Mouse (Mus musculus) midbrain, embryonic 16.5 days (tissue): Measurements from ENCODE around the gene Gm13762. TPM values are rescaled to one million over a fixed set of nuclear protein-coding genes. Genes with fewer than 3 reads are reported as not detected.
"Not testable (repeated sequence)": the region's sequence is repeated elsewhere in the genome, so short reads cannot be mapped to it uniquely, and the experiment has no call there.

Source experiments
- ATAC-seq: fragments of 200-750 bp; cut with Nextera tagmentation; 2 replicates; pipeline ENCODE4 v1.8.0; 2017; ENCODE audit warnings: moderate TSS enrichment
- H3K27ac ChIP-seq: fragments of 300-500 bp; sonication (generic); 2 replicates; pipeline ENCODE4 v1.5.1; 2014; ENCODE audit warnings: mild to moderate bottlenecking, low read length, mixed read lengths
- H3K27me3 ChIP-seq: fragments of 300-500 bp; sonication (generic); 2 replicates; pipeline ENCODE4 v1.6.1; 2014; ENCODE audit warnings: low read depth, low read length, mixed read lengths; ENCODE audit not compliant: control insufficient read depth, insufficient read depth
- H3K36me3 ChIP-seq: fragments of 300-500 bp; sonication (generic); 2 replicates; pipeline ENCODE4 v1.6.1; 2014; ENCODE audit warnings: mild to moderate bottlenecking, low read length, moderate library complexity, mixed read lengths; ENCODE audit not compliant: control insufficient read depth, insufficient read depth
- H3K4me1 ChIP-seq: fragments of 300-500 bp; sonication (generic); 2 replicates; pipeline ENCODE4 v1.6.1; 2014; ENCODE audit warnings: mild to moderate bottlenecking, low read length, mixed read lengths; ENCODE audit not compliant: control insufficient read depth, insufficient read depth
- H3K4me2 ChIP-seq: fragments of 300-500 bp; sonication (generic); 2 replicates; pipeline ENCODE4 v1.6.1; 2014; ENCODE audit warnings: mild to moderate bottlenecking, low read length, mixed read lengths
- H3K4me3 ChIP-seq: fragments of 300-500 bp; sonication (generic); 2 replicates; pipeline ENCODE4 v1.5.1; 2014; ENCODE audit warnings: low read depth, mild to moderate bottlenecking, low read length, moderate library complexity, mixed read lengths
- H3K9ac ChIP-seq: fragments of 300-500 bp; sonication (generic); 2 replicates; pipeline ENCODE4 v1.6.1; 2014; ENCODE audit warnings: low read depth, low read length, mixed read lengths
- H3K9me3 ChIP-seq: fragments of 300-500 bp; sonication (generic); replicated peaks from 2 replicates; pipeline ENCODE4 v1.6.1; 2014; ENCODE audit warnings: mild to moderate bottlenecking, low read length, mixed read lengths; ENCODE audit not compliant: control insufficient read depth, poor library complexity, severe bottlenecking
- WGBS: fragments of 180-500 bp; shearing (Covaris S2); extraction: QIAGEN DNeasy Blood & Tissue Kit; methylation state at CpG from one replicate; pipeline ENCODE4 v1.1.7; 2014; 5-methylcytosine and 5-hydroxymethylcytosine counted together
- polyA plus RNA-seq: library from polyadenylated mRNA; unstranded; fragments of >200 nt; fragmentation: Nextera tagmentation; extraction: Ambion mirVana; gene quantifications from 2 replicates; pipeline ENCODE4 v1.2.1, GENCODE M21; 2015

The Gm13762 gene
- not detected in 2 replicates for polyA plus RNA-seq

DNA sequence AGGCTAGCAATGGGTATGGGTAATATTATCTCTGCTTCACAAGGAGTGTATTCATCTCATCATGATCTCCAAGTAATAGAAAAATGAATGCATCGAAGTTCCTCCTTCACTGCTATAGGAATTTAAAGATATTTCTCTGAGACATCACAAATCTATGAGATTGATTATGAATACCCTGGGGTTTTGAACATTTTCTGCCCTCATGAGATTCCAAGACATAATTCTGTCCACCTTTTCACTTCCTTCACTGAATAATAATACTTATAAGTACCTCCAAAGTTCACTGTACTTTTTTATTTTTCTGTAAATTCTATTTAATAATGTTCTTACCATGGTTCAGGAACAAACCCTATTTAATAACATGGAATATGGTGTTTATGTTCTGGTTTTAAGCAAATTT, at the start of gene Gm13762:
Gene Gm13762 (minus strand): TSS at position 101 of the 400 bp plus-strand sequence.
- H3K4me3 ChIP-seq = no peak within 1 kb of the TSS
- no peak within 1 kb of the TSS for H3K27ac ChIP-seq
- no peaks in the 10 kb centered on the region for H3K36me3 ChIP-seq
- H3K9ac ChIP-seq = no peak within 1 kb of the TSS
- WGBS = 74% methylated on average over 1 of the region's 1 CpGs
- H3K9me3 ChIP-seq = no peaks in the 10 kb centered on the region
- H3K4me2 ChIP-seq = no peak within 1 kb of the TSS
- H3K4me1 ChIP-seq = no peaks in the 10 kb centered on the region
- ATAC-seq = no peak
- H3K27me3 ChIP-seq = no peaks in the 10 kb centered on the region

DNA sequence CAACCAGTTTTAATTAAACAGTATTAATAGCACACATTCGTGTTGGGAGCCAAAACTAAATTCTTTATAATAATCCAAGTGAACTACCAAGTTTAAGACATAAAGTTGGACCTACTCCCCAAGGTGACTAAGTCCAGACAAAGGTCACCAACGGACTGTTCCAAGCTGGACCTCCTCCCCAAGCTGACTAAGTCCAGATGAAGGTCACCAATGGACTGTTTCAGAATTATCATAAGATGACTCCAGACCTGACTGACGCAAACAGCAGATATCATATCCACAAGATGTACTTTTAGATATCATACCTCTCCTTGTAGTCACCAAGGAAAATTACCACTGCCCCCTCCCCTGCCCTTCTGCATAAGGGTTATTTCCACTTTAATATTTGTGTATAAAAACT, 41.4 kb upstream of the Gm13762 start:
- not testable (repeated sequence) for H3K9ac ChIP-seq, H3K27ac ChIP-seq, H3K36me3 ChIP-seq, ATAC-seq, H3K4me2 ChIP-seq, H3K4me3 ChIP-seq, H3K9me3 ChIP-seq, H3K27me3 ChIP-seq, H3K4me1 ChIP-seq
- WGBS = 81% methylated on average over 3 of the region's 3 CpGs

DNA sequence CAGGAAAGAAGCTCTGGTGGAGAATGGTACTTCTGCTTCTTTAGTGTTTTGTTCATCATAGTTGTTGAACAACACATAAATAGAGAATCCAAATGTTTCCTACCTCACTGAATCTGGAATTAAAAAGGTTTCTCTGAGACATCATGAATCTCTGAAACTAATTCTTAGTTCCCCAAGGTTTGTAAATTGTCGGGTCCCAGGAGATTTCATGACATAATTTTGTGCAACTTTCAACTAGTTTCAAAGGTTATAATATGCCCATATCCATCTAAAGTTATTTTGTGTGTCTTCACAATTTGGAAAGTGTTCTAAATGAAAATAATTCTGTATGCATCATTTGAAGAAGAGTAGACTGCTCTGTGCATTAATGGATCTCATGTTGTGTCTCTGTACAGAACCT, 38.2 kb upstream of the Gm13762 start, which contains the start of gene Olfr1216:
Gene Olfr1216 (minus strand): TSS at position 101 of the 400 bp plus-strand sequence.
- Histone ChIP-seq H3K4me1 (no peaks in the 10 kb centered on the region), H3K4me3 (no peak within 1 kb of the TSS), H3K4me2 (no peak within 1 kb of the TSS), H3K27me3 (no peaks in the 10 kb centered on the region), H3K36me3 (no peaks in the 10 kb centered on the region), H3K9ac (no peak within 1 kb of the TSS), H3K27ac (no peak within 1 kb of the TSS), H3K9me3 (no peaks in the 10 kb centered on the region)
- no peak for ATAC-seq
- WGBS = 87% methylated on average over 1 of the region's 1 CpGs

DNA sequence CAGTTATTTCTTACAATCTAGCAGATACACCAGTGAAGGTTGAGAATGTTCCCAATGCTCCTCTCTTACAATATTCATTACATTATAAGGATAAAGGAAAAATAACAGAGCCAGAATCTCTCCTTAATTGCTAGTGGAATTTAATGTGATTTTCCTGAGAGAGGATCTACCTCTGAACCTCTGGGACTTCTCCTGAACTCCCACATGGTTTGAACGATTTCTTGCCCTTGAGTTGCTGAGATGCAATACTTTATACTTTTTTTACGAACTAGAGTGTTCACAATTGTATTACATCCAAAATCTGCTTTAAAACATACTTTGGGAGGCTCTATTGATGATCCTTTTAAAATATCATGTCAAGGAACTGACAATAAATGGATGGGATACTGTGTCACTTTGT, 26.8 kb upstream of the Gm13762 start, which contains the start of gene Olfr1215:
Gene Olfr1215 (minus strand): TSS at position 101 of the 400 bp plus-strand sequence.
- ATAC-seq = no peak
- H3K4me2 ChIP-seq = no peak within 1 kb of the TSS
- no peak within 1 kb of the TSS for H3K9ac ChIP-seq
- H3K27me3 ChIP-seq = no peaks in the 10 kb centered on the region
- H3K27ac ChIP-seq = no peak within 1 kb of the TSS
- H3K36me3 ChIP-seq = no peaks in the 10 kb centered on the region
- no peaks in the 10 kb centered on the region for H3K9me3 ChIP-seq
- H3K4me1 ChIP-seq = no peaks in the 10 kb centered on the region
- 81% methylated on average over 2 of the region's 2 CpGs for WGBS
- no peak within 1 kb of the TSS for H3K4me3 ChIP-seq

DNA sequence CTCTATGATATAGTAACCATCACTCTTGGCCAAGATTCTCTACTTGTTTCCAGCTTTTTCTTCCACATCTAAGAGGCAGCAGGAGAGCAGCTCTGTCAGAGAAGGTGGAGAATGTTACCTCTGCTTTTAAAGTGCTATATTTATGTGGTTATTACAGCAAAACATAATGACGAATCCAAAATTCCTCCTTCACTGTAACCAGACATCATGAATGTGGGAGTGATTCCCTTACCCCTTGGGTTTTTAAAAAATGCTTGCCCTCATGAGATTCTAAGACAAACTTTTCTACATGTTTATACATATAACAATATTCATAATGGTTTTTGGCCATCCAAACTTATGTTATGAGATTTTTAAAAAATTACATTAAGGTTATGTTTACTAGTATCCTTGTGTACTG, 12.5 kb upstream of the Gm13762 start, which contains the start of gene Olfr1214:
Gene Olfr1214 (minus strand): TSS at position 101 of the 400 bp plus-strand sequence.
- 93% methylated on average over 1 of the region's 1 CpGs for WGBS
- Histone ChIP-seq H3K36me3 (no peaks in the 10 kb centered on the region), H3K27me3 (no peaks in the 10 kb centered on the region), H3K4me2 (no peak within 1 kb of the TSS), H3K9me3 (no peaks in the 10 kb centered on the region), H3K9ac (no peak within 1 kb of the TSS), H3K4me1 (no peaks in the 10 kb centered on the region), H3K4me3 (no peak within 1 kb of the TSS), H3K27ac (no peak within 1 kb of the TSS)
- no peak for ATAC-seq

DNA sequence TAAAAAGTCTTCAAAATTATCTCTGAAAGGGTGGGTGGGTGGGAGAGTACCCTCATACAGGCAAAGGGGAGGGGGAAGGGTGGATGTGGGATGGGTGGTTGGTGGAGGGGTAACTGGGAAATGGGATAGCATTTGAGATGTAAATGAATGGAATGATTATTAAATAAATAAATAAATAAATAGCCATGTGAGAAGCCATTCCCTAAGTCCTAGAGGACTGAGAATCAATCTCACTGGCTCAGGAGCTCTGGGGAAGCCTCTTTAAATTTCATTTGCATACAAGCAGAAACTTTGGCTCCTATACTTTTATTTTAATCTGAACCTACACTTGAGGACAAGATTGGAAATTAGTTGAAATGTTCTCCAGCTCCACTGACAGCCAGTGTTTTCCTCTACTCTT, 26.4 kb downstream of the Gm13762 start, which contains the start of gene Olfr1212:
Gene Olfr1212 (plus strand): TSS at position 301 of the 400 bp plus-strand sequence.
- Histone ChIP-seq H3K27me3 (no peaks in the 10 kb centered on the region), H3K9me3 (no peaks in the 10 kb centered on the region), H3K9ac (no peak within 1 kb of the TSS)

DNA sequence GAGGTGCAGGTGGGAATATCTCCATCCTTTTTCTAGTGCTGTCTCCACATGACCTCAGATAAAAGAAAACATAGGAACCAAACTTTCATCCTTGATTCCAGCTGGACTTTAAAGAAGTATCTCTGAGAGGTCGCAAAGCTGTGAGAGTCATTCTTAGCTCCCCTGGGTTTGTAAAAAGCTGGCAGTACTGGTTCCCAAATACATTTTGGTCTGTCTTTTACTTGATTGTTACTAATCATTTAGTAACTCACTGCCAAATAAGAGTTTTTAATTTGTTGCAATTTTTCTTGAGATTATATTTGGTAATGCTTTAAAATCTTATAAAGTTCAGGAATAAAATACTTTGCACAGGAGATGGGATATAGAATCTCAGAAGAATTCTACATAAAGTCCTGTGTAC, 42.1 kb downstream of the Gm13762 start, which contains the start of gene Olfr1211:
Gene Olfr1211 (minus strand): TSS at position 101 of the 400 bp plus-strand sequence.
- H3K4me2 ChIP-seq = no peak within 1 kb of the TSS
- 86% methylated on average over 1 of the region's 1 CpGs for WGBS
- H3K4me1 ChIP-seq = no peaks in the 10 kb centered on the region
- ATAC-seq = no peak
- no peaks in the 10 kb centered on the region for H3K36me3 ChIP-seq
- no peaks in the 10 kb centered on the region for H3K27me3 ChIP-seq
- no peak within 1 kb of the TSS for H3K4me3 ChIP-seq
- no peak within 1 kb of the TSS for H3K27ac ChIP-seq
- no peak within 1 kb of the TSS for H3K9ac ChIP-seq
- no peaks in the 10 kb centered on the region for H3K9me3 ChIP-seq

More for the DNA sequence above, 26.4 kb downstream of the Gm13762 start, which contains the start of gene Olfr1212:
- no peak for ATAC-seq
- H3K4me2 ChIP-seq = no peak within 1 kb of the TSS
- H3K36me3 ChIP-seq = no peaks in the 10 kb centered on the region
- H3K4me1 ChIP-seq = no peaks in the 10 kb centered on the region
- H3K4me3 ChIP-seq = no peak within 1 kb of the TSS
- H3K27ac ChIP-seq = no peak within 1 kb of the TSS

Other genes starting within 250 kb of the Gm13762 start
- gene Olfr1197, start 247.9 kb downstream of the Gm13762 start, polyA plus RNA-seq = not detected in 2 replicates
- not detected in 2 replicates for gene Olfr1198, start 228.9 kb downstream of the Gm13762 start, polyA plus RNA-seq
- gene Olfr1199, start 219.8 kb downstream of the Gm13762 start, polyA plus RNA-seq = not detected in 2 replicates
- not detected in 2 replicates for gene Olfr1200, start 209.8 kb downstream of the Gm13762 start, polyA plus RNA-seq
- not detected in 2 replicates for gene Olfr1201, start 187.2 kb downstream of the Gm13762 start, polyA plus RNA-seq
- gene Olfr1202, start 165.8 kb downstream of the Gm13762 start, polyA plus RNA-seq = not detected in 2 replicates
- not detected in 2 replicates for gene Olfr1205, start 150.5 kb downstream of the Gm13762 start, polyA plus RNA-seq
- gene Olfr1204, start 131.0 kb downstream of the Gm13762 start, polyA plus RNA-seq = not detected in 2 replicates
- gene Olfr1206, start 117.0 kb downstream of the Gm13762 start, polyA plus RNA-seq = not detected in 2 replicates
- gene Olfr1208, start 78.0 kb downstream of the Gm13762 start, polyA plus RNA-seq = not detected in 2 replicates
- not detected in 2 replicates for gene Olfr1209, start 65.1 kb downstream of the Gm13762 start, polyA plus RNA-seq
- not detected in 2 replicates for gene Olfr1211, start 42.2 kb downstream of the Gm13762 start, polyA plus RNA-seq
- gene Olfr1212, start 26.3 kb downstream of the Gm13762 start, polyA plus RNA-seq = not detected in 2 replicates
- gene Olfr1214, start 12.4 kb upstream of the Gm13762 start, polyA plus RNA-seq = not detected in 2 replicates
- not detected in 2 replicates for gene Olfr1215, start 26.7 kb upstream of the Gm13762 start, polyA plus RNA-seq
- not detected in 2 replicates for gene Olfr1216, start 38.1 kb upstream of the Gm13762 start, polyA plus RNA-seq
- not detected in 2 replicates for gene Olfr1217, start 51.8 kb upstream of the Gm13762 start, polyA plus RNA-seq
- gene Olfr1218, start 80.9 kb upstream of the Gm13762 start, polyA plus RNA-seq = not detected in 2 replicates
- not detected in 2 replicates for gene Olfr1219, start 103.2 kb upstream of the Gm13762 start, polyA plus RNA-seq
- gene Olfr1220, start 126.6 kb upstream of the Gm13762 start, polyA plus RNA-seq = not detected in 2 replicates
- not detected in 2 replicates for gene Olfr1221, start 137.0 kb upstream of the Gm13762 start, polyA plus RNA-seq
- not detected in 2 replicates for gene Olfr1222, start 152.8 kb upstream of the Gm13762 start, polyA plus RNA-seq
- gene Olfr1223, start 171.3 kb upstream of the Gm13762 start, polyA plus RNA-seq = not detected in 2 replicates
- not detected in 2 replicates for gene Olfr1224-ps1, start 183.8 kb upstream of the Gm13762 start, polyA plus RNA-seq
- not detected in 2 replicates for gene Olfr1225, start 194.4 kb upstream of the Gm13762 start, polyA plus RNA-seq
- gene Olfr1226, start 219.8 kb upstream of the Gm13762 start, polyA plus RNA-seq = not detected in 2 replicates